Mouse (Mus musculus): Measurements from ENCODE around the gene Dnajc7.

GRCm38 (mm10) chr11:100585148-100585547, 34.8 kb downstream of the Dnajc7 start:
- no peak for TF ChIP-seq MAX (IDR thresholded peaks at IDR 0.05; ENCODE audit: low read depth)
- no peak for TF ChIP-seq POLR2AphosphoS2 (IDR thresholded peaks at IDR 0.05; ENCODE audit: insufficient read length, low read depth)
- TF ChIP-seq TCF3 (IDR thresholded peaks at IDR 0.05; ENCODE audit: insufficient read length, low read depth): no peak
